Mouse (Mus musculus) heart, adult 2 months (tissue): ENCODE results near the gene Slc6a6. TPM values are rescaled to one million over a fixed set of nuclear protein-coding genes. Genes with fewer than 3 reads are reported as not detected.

Experiments
- DNase-seq, 2 experiments: peaks; one replicate each; pipeline ENCODE4 v3.0.0; 2021
- H3K27ac ChIP-seq: fragments of 200-600 bp; 2 replicates; pipeline ENCODE4 v1.8.1; 2022
- H3K27me3 ChIP-seq: fragments of 200-500 bp; 2 replicates; pipeline ENCODE4 v1.6.1; 2012; ENCODE audit warnings: mild to moderate bottlenecking, low read length, inconsistent platforms, mixed read lengths; ENCODE audit not compliant: control insufficient read depth, insufficient read depth
- H3K36me3 ChIP-seq: fragments of 200-500 bp; 2 replicates; pipeline ENCODE4 v1.6.1; 2012; ENCODE audit warnings: low read length, inconsistent platforms; ENCODE audit not compliant: control insufficient read depth, insufficient read depth
- H3K4me1 ChIP-seq: fragments of 200-500 bp; 2 replicates; pipeline ENCODE4 v1.6.1; 2011; ENCODE audit warnings: low read length; ENCODE audit not compliant: control insufficient read depth, insufficient read depth
- H3K4me3 ChIP-seq: fragments of 200-600 bp; 2 replicates; pipeline ENCODE4 v1.8.1; 2022
- H3K79me2 ChIP-seq: fragments of 200-500 bp; replicated peaks from 2 replicates; pipeline ENCODE4 v1.6.1; 2012; ENCODE audit warnings: mild to moderate bottlenecking, inconsistent platforms, low read length, moderate library complexity, mixed read lengths; ENCODE audit not compliant: control insufficient read depth, insufficient read depth
- H3K9ac ChIP-seq: fragments of 200-500 bp; 2 replicates; pipeline ENCODE4 v1.6.1; 2012; ENCODE audit warnings: low read depth, mild to moderate bottlenecking, control low read depth, inconsistent platforms, low read length, mixed read lengths
- CTCF ChIP-seq: fragments of 200-600 bp; IDR thresholded peaks from 2 replicates; pipeline ENCODE4 v1.8.1; 2022; ENCODE audit warnings: antibody characterized with exemption, mild to moderate bottlenecking, moderate library complexity
- EP300 ChIP-seq: fragments of 200-500 bp; IDR thresholded peaks from 2 replicates; pipeline ENCODE4 v1.6.1; 2011; ENCODE audit warnings: low read depth, low read length, control low read depth; ENCODE audit not compliant: insufficient read depth
- POLR2A ChIP-seq: fragments of 200-500 bp; IDR thresholded peaks from 2 replicates; pipeline ENCODE4 v1.6.1; 2011; ENCODE audit warnings: mild to moderate bottlenecking, low read depth, low read length, control low read depth; ENCODE audit not compliant: insufficient read depth
- WGBS: fragments of 180-500 bp; shearing (Covaris S2); methylation state at CpG from one replicate; pipeline ENCODE4 v1.1.7; 2018; 5-methylcytosine and 5-hydroxymethylcytosine counted together
- intact Hi-C: fragments of 180-260 bp; cut with DNase I; formaldehyde crosslinking; loops from one replicate; pipeline ENCODE4 v1.15.1; 2025
- long read RNA-seq: library from polyadenylated mRNA; stranded (forward); transcript quantifications from one replicate; pipeline ENCODE4 v2.0.0, GENCODE M21; 2021
- polyA plus RNA-seq: library from polyadenylated mRNA; depleted of rRNA; stranded (reverse); fragments of >200 nt; gene quantifications from 2 replicates; pipeline ENCODE4 v1.2.3, GENCODE M21; 2012; rRNA removed
- total RNA-seq, 2 experiments: library from RNA; stranded (reverse); gene quantifications; 2 replicates each; pipeline ENCODE4 v1.2.3; 2021

Gene Slc6a6
- total RNA-seq (10 to 100 TPM; 56.4 to 96.9 TPM), polyA plus RNA-seq (86.2 and 118 TPM in 2 replicates)
- long read RNA-seq, full-length matches to known transcripts: 15 of 23 reads
- long read RNA-seq, partial matches to known transcripts: 1 of 23 reads
- long read RNA-seq, other reads (novel, unspliced or antisense): 7 of 23 reads

DNA sequence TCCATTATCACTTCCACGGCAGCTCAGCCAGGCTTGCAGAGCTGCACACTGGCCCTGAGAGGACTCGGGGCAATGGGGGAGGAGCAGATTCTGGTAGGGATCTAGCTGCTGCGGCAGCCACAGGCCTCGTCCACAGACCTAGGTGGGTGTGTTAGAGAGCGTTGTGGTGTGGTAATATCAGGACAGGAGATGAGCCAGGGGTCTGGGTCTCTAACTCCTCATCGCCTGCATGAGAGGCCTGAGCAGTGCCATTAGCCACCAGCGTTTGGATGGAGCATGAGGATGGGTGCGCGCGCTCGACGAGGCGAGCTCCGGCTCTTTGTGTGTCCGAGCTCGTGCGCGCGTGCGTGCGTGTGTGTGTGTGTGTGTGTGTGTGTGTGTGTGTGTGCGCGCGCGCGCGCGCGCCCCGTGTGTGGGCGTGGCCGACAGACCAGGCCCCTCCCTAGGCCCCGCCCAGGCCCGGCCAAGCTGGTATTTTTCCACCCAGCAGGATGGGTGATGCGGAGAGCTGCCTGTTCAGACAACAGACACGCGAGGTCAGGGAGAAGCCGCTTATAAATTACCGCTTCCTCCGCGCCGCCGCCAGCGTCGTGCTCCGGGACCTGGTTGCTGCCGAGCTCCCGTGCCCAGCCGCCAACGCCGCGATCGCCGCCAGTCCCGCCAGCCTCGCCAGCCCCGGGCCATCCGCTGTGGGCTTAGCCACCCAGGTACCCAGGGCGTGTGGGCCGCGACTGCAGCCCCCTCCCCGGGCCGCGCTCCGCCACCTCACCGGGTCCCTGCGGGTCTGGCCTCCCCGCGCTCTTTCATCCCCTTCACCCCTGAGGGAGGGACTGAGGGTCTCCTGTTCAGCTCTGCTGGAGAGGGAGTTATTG is at the start of gene Slc6a6:
TSS of gene Slc6a6 (plus strand) at position 452 of the 872 bp plus-strand sequence.
- DNase-seq: peak; percentile 93
- 1% methylated on average over 67 of the region's 69 CpGs for WGBS
- peak within 1 kb of the TSS; percentile 100 for H3K9ac ChIP-seq
- peak within 1 kb of the TSS; percentile 98 for H3K27ac ChIP-seq
- intact Hi-C loops: loop anchor here (2.0 to 5.0 kb wide), 5 partner anchors 31 to 157 kb away; no protein-coding TSS in a partner anchor
- TF ChIP-seq EP300 (peak; percentile 71; the same call in 1 of the 2 replicates), POLR2A (peak; percentile 92), CTCF (no peak)
- H3K79me2 ChIP-seq: peaks cover 2% of the 10 kb centered on the region
- H3K4me1 ChIP-seq: peaks cover 11% of the 10 kb centered on the region
- no peaks in the 10 kb centered on the region for H3K27me3 ChIP-seq
- H3K36me3 ChIP-seq: no peaks in the 10 kb centered on the region; the same call in 1 of the 2 replicates
- peak within 1 kb of the TSS; percentile 88 for H3K4me3 ChIP-seq

DNA sequence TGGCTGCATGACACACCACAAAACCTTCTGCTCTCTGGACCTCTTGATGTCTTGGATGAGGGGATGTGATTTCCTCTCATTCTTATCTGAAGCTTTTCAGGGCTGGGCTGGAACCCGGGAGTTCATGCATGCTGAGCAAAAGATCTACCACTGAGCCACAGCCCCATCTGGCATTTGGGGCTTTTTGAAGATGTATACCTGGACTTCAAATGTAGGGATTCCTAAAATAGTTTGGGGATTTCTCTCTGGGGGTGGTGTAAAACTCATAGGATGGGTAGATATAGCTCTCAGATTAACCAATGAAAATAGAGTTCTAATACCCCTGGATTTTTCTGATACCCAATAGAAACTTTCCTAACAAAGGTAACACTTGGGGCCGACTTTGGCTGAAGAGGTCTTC is 49.4 kb upstream of the Slc6a6 start:
- no peaks in the 10 kb centered on the region for H3K4me1 ChIP-seq
- no peaks in the 10 kb centered on the region for H3K79me2 ChIP-seq
- no peak overlapping the region for H3K27ac ChIP-seq
- DNase-seq: no peak
- intact Hi-C loops: no loop called here
- H3K4me3 ChIP-seq: no peak overlapping the region
- whole genome bisulfite sequencing: 46% methylated on average over 2 of the region's 2 CpGs
- no peaks in the 10 kb centered on the region for H3K36me3 ChIP-seq
- H3K9ac ChIP-seq: no peak overlapping the region
- no peaks in the 10 kb centered on the region for H3K27me3 ChIP-seq
- TF ChIP-seq EP300 (no peak), POLR2A (no peak), CTCF (no peak)

DNA sequence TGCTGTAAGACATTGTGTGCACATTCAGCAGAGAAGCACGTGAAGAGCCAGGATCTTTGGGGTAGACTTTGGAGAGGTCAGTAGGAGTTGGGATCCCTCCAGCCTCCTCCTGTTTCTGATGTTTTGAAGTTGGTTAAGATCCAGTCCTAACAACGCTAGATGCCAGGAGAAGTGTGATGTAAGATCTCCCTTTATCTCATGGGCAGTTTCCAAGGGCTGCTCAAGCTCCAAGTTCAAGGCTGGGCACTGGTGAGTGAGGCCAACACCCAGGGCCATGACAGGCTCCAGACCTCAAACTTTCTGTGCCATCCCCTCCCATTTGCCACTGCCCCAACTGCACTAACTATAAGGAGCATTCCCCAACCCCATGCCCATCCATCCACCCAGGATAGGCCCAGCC is 49.0 kb upstream of the Slc6a6 start:
- TF ChIP-seq POLR2A: no peak
- no peak for TF ChIP-seq CTCF
- TF ChIP-seq EP300: no peak

DNA sequence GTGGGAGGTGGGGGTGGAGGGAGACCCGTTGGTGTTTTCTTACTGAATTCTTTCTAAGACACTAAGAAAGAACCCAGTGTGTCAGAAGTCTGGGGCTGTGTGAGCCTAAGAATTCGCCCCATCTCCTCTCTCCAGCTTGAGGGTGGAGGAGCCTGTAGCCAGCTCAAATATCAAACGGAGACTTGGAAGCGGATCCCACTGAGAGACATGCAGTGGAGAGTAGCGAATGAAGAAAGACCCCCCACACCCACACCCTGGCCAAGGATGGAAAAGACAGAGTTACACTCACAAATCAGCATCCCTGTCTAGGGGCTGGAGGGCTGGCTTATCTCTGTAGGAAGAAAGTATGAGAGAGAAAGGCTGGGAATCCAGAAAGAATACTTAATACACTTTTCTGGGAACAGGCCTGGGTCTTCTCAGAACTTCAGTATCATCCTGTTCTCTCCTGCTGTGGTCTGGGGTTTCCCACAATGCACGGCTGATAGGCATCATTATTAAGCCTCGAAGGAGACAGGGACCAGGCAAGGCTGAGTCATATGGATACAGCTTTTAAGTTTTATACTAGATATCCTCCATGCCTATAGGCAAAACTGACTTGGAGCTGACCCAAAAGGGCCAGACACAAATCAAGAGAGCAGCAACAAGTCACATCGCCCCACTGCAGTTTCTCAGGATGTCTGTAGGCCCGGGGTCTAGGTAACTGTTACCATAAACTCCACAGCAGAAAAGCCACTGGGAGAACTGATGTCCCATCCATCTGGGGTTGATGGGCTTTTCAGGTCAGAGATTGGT is 45.5 kb upstream of the Slc6a6 start:
- WGBS: 57% methylated on average over 9 of the region's 9 CpGs
- Histone ChIP-seq H3K27me3 (no peaks in the 10 kb centered on the region), H3K79me2 (no peaks in the 10 kb centered on the region), H3K9ac (no peak overlapping the region), H3K4me3 (no peak overlapping the region), H3K36me3 (no peaks in the 10 kb centered on the region), H3K4me1 (no peaks in the 10 kb centered on the region), H3K27ac (no peak overlapping the region)
- TF ChIP-seq EP300: no peak
- no peak for TF ChIP-seq CTCF
- no peak for TF ChIP-seq POLR2A
- DNase-seq: no peak
- intact Hi-C loops: no loop called here

More for the DNA sequence above, 49.0 kb upstream of the Slc6a6 start:
- Histone ChIP-seq H3K9ac (no peak overlapping the region), H3K4me1 (no peaks in the 10 kb centered on the region), H3K79me2 (no peaks in the 10 kb centered on the region), H3K27me3 (no peaks in the 10 kb centered on the region), H3K27ac (no peak overlapping the region), H3K36me3 (no peaks in the 10 kb centered on the region), H3K4me3 (no peak overlapping the region)
- 39% methylated on average over 2 of the region's 2 CpGs for WGBS
- intact Hi-C loops: no loop called here
- no peak for DNase-seq

DNA sequence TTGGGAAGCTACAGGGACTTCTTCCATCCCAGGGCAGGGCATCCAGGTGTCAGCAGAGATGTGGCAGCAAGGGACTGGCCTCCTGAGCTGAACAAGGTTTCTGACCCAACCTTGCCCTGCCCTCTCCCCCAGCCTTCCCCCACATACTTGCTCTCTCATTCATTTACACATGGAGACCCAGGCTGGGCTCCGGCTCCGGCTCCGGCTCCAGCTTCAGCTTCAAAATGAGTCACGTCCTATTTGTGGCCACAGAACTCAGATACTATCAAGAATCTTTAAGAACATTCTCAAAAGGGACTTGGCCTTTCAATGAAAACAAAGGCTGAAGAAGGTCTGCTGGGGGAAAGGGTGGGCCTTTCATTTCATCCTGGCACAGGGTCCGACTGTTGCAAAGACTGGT is 40.8 kb upstream of the Slc6a6 start:
- no peak for TF ChIP-seq EP300
- no peak for TF ChIP-seq POLR2A
- TF ChIP-seq CTCF: no peak
- DNase-seq: no peak
- WGBS: 62% methylated on average over 5 of the region's 5 CpGs
- H3K27ac ChIP-seq: no peak overlapping the region
- intact Hi-C loops: no loop called here
- no peaks in the 10 kb centered on the region for H3K36me3 ChIP-seq
- no peak overlapping the region for H3K9ac ChIP-seq
- no peaks in the 10 kb centered on the region for H3K27me3 ChIP-seq
- no peaks in the 10 kb centered on the region for H3K79me2 ChIP-seq
- H3K4me3 ChIP-seq: no peak overlapping the region
- H3K4me1 ChIP-seq: no peaks in the 10 kb centered on the region
